Mouse (Mus musculus): ENCODE measurements around the gene Vgf.
A peak's percentile ranks its signal among the peaks of the same experiment; 100 is the strongest.

Gene Vgf

GRCm38 (mm10) chr5:137026092-137026491 is at the start of gene Vgf:
Vgf (plus strand) TSS chr5:137026392.
- no peak for DNase-seq (ENCODE audit: extremely low spot score, low spot score)

- no peak for DNase-seq (ENCODE audit: extremely low spot score, low spot score)
Observed at GRCm38 (mm10) chr5:136977769-136978168, 48.4 kb upstream of the Vgf start.

GRCm38 (mm10) chr5:136979762-136980161 is 46.4 kb upstream of the Vgf start:
- no peak for DNase-seq (ENCODE audit: extremely low spot score, low spot score)

GRCm38 (mm10) chr5:136980974-136981373 is 45.2 kb upstream of the Vgf start:
- DNase-seq (ENCODE audit: extremely low spot score, low spot score), result no peak

- peak; percentile 46 for DNase-seq (ENCODE audit: extremely low spot score, low spot score)
Observed at GRCm38 (mm10) chr5:136982338-136982930, 43.8 kb upstream of the Vgf start.

- DNase-seq (ENCODE audit: extremely low spot score, low spot score), result no peak
Observed at GRCm38 (mm10) chr5:136984828-136985227, 41.4 kb upstream of the Vgf start.

- peak; percentile 93 for DNase-seq (ENCODE audit: extremely low spot score, low spot score)
Observed at GRCm38 (mm10) chr5:136986695-136987137, 39.5 kb upstream of the Vgf start, which contains the start of gene Plod3. Plod3 (plus strand) TSS chr5:136987019.

- DNase-seq (ENCODE audit: extremely low spot score, low spot score), result peak; percentile 88
Observed at GRCm38 (mm10) chr5:136987138-136987933, 38.9 kb upstream of the Vgf start.

- peak; percentile 27 for DNase-seq (ENCODE audit: extremely low spot score, low spot score)
Observed at GRCm38 (mm10) chr5:136987934-136988271, 38.3 kb upstream of the Vgf start, which contains the start of gene Znhit1. Znhit1 (minus strand) TSS chr5:136988021.

GRCm38 (mm10) chr5:136988420-136988819 is 37.8 kb upstream of the Vgf start:
- DNase-seq (ENCODE audit: extremely low spot score, low spot score), result no peak

GRCm38 (mm10) chr5:136989801-136990200 is 36.4 kb upstream of the Vgf start:
- DNase-seq (ENCODE audit: extremely low spot score, low spot score), result no peak

- DNase-seq (ENCODE audit: extremely low spot score, low spot score), result no peak
Observed at GRCm38 (mm10) chr5:136999449-136999848, 26.7 kb upstream of the Vgf start.

- no peak for DNase-seq (ENCODE audit: extremely low spot score, low spot score)
Observed at GRCm38 (mm10) chr5:137000612-137001011, 25.6 kb upstream of the Vgf start.

- DNase-seq (ENCODE audit: extremely low spot score, low spot score), result no peak
Observed at GRCm38 (mm10) chr5:137007276-137007675, 18.9 kb upstream of the Vgf start.

GRCm38 (mm10) chr5:137009988-137010387 is 16.2 kb upstream of the Vgf start:
- DNase-seq (ENCODE audit: extremely low spot score, low spot score), result peak; percentile 61

- DNase-seq (ENCODE audit: extremely low spot score, low spot score), result no peak
Observed at GRCm38 (mm10) chr5:137012401-137012950, 13.7 kb upstream of the Vgf start.

GRCm38 (mm10) chr5:137015913-137016312 is 10.3 kb upstream of the Vgf start:
- no peak for DNase-seq (ENCODE audit: extremely low spot score, low spot score)

GRCm38 (mm10) chr5:137024318-137024717 is 1.9 kb upstream of the Vgf start:
- DNase-seq (ENCODE audit: extremely low spot score, low spot score), result no peak

- peak; percentile 83 for DNase-seq (ENCODE audit: extremely low spot score, low spot score)
Observed at GRCm38 (mm10) chr5:137025132-137025531, 1.1 kb upstream of the Vgf start.

GRCm38 (mm10) chr5:137028561-137029272 is 2.5 kb downstream of the Vgf start:
- no peak for DNase-seq (ENCODE audit: extremely low spot score, low spot score)

- DNase-seq (ENCODE audit: extremely low spot score, low spot score), result no peak
Observed at GRCm38 (mm10) chr5:137029273-137029585, 3.0 kb downstream of the Vgf start.
